Mouse (Mus musculus): ENCODE measurements around the gene Gm38392. TPM values are rescaled to one million over a fixed set of nuclear protein-coding genes. Genes with fewer than 3 reads are reported as not detected.

The Gm38392 gene
- polyA plus RNA-seq, 1 experiment: not detected

GRCm38 (mm10) chr3:88210121-88210520, 76.9 kb downstream of the Gm38392 start:
- TF ChIP-seq POLR2A (IDR thresholded peaks at IDR 0.05; ENCODE audit: borderline replicate concordance, control insufficient read depth, low read depth, low read length) (no peak), CTCF (IDR thresholded peaks at IDR 0.05; ENCODE audit: control insufficient read depth, insufficient read depth, low read length) (no peak)
- WGBS: 31% methylated on average over 2 of the region's 2 CpGs
- no peak overlapping the region for H3K27ac ChIP-seq (ENCODE audit: control insufficient read depth, insufficient read depth, low read depth, low read length, poor library complexity)
- no peaks in the 10 kb centered on the region; the same call in 1 of the 2 replicates for H3K4me1 ChIP-seq (ENCODE audit: control insufficient read depth, insufficient read depth, low read length)
- no peak overlapping the region for H3K4me3 ChIP-seq (replicated peaks; ENCODE audit: control insufficient read depth, low read depth, low read length)

DNA sequence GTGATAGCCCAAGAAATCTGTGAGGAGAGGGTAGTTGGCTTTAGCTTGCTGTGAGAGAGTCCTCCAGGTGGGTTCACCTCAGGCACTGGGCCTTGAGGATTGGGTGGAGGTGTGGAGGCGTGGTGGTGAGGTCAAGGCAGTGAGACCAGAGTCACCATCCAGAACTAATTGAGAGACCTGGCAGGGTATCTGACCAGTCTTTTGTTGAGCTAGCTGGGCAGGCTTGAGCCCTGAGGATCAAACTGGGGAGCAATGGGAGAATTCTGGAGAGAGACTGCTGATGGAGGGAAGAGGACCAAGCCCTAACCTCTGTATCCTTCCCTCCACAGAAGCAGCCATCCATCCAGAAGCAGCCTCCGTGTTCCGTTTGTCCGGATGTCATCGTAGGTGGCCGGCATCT, 77.7 kb downstream of the Gm38392 start:
- Histone ChIP-seq H3K4me1 (ENCODE audit: control insufficient read depth, insufficient read depth, low read length) (no peaks in the 10 kb centered on the region), H3K27ac (ENCODE audit: control insufficient read depth, insufficient read depth, low read depth, low read length, poor library complexity) (no peak overlapping the region), H3K4me3 (replicated peaks; ENCODE audit: control insufficient read depth, low read depth, low read length) (no peak overlapping the region)
- WGBS: 5% methylated on average over 6 of the region's 6 CpGs
- TF ChIP-seq CTCF (IDR thresholded peaks at IDR 0.05; ENCODE audit: control insufficient read depth, insufficient read depth, low read length): no peak
- TF ChIP-seq POLR2A (IDR thresholded peaks at IDR 0.05; ENCODE audit: borderline replicate concordance, control insufficient read depth, low read depth, low read length): no peak

DNA sequence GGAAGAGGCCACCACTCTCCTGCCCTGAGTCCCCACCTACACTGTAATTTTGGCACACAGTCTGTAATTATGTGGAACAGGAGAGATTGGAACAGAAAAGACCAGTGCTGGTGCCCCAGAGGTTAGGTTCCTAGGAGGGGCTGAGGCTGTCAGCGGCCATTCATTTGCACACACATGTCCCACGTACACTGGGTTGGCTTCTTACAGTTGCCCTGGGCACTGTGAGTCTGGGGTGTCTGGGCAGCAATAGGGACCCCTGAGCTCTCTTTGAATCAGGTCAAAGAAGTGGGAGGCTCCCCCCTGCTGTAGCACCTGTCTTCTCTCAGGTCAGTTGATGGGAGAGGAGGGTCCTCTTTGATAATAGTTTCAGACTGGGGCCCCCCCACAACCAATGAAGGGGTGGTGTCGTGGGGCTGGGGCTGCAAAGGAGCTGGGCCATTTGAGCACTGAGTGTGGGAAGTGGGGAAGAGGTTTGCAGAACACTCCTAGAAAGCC, 78.7 kb downstream of the Gm38392 start:
- no peak overlapping the region for H3K27ac ChIP-seq (ENCODE audit: control insufficient read depth, insufficient read depth, low read depth, low read length, poor library complexity)
- no peaks in the 10 kb centered on the region for H3K4me1 ChIP-seq (ENCODE audit: control insufficient read depth, insufficient read depth, low read length)
- WGBS: 26% methylated on average over 3 of the region's 3 CpGs
- H3K4me3 ChIP-seq (replicated peaks; ENCODE audit: control insufficient read depth, low read depth, low read length): no peak overlapping the region
- TF ChIP-seq CTCF (IDR thresholded peaks at IDR 0.05; ENCODE audit: control insufficient read depth, insufficient read depth, low read length) (no peak), POLR2A (IDR thresholded peaks at IDR 0.05; ENCODE audit: borderline replicate concordance, control insufficient read depth, low read depth, low read length) (no peak)

DNA sequence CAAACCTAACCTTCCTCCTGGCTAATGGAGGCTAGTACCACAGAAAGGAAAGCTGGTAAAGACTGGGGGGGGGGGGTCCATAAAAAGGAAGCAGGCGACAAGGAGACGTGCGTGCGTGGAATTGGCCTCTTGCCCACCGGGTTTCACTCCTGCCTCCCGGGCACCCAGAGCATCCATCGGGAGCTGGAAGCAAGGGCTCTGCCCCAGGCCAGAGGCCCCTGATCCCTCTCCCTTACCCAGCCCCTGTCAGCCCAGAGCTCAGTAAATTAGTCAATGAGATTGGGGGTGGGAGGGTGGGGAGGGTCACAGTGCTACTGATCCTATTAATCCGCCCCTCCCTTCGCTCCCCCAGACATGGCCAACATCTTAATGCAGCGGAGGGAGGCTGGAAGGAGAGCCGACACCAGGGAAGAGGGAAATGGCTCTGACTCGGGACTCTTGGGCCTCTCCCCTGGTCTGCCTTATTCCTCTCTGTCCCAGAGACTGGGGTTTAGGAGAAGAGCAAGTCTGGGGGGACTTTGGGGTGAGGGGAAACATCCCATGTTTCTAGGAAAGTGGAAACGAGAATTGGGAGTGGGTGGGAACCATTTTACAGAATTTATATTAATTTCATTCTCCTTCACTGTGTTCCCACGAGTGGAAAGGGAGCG, 79.4 kb downstream of the Gm38392 start:
- 11% methylated on average over 15 of the region's 15 CpGs for WGBS
- Histone ChIP-seq H3K27ac (ENCODE audit: control insufficient read depth, insufficient read depth, low read depth, low read length, poor library complexity) (no peak overlapping the region), H3K4me1 (ENCODE audit: control insufficient read depth, insufficient read depth, low read length) (no peaks in the 10 kb centered on the region), H3K4me3 (replicated peaks; ENCODE audit: control insufficient read depth, low read depth, low read length) (no peak overlapping the region)
- no peak for TF ChIP-seq CTCF (IDR thresholded peaks at IDR 0.05; ENCODE audit: control insufficient read depth, insufficient read depth, low read length)
- no peak for TF ChIP-seq POLR2A (IDR thresholded peaks at IDR 0.05; ENCODE audit: borderline replicate concordance, control insufficient read depth, low read depth, low read length)

DNA sequence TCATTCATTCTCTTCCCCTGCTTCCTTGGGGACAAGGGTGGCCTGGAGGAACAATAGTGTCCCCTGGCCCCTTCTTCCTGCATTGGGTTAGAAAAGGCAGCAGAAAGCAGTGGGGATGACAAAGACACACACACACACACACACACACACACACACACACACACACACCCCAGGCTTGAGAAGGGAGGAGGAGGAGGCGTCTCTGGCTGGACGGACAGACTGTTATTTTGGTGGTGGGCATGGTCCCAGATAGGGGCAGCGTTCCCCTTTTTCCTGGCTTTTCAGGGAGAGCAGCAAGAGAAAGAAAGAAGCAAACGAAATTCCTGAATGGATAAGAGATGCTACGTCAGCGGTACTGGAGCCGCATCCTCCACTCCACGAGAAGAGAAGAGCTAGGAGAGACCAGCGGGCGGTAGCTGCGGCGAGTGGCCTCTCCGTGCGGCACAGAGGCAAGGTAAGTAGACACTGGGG, 80.1 kb downstream of the Gm38392 start:
- 11% methylated on average over 14 of the region's 14 CpGs for WGBS
- TF ChIP-seq CTCF (IDR thresholded peaks at IDR 0.05; ENCODE audit: control insufficient read depth, insufficient read depth, low read length): no peak
- TF ChIP-seq POLR2A (IDR thresholded peaks at IDR 0.05; ENCODE audit: borderline replicate concordance, control insufficient read depth, low read depth, low read length): no peak
- H3K27ac ChIP-seq (ENCODE audit: control insufficient read depth, insufficient read depth, low read depth, low read length, poor library complexity): no peak overlapping the region

DNA sequence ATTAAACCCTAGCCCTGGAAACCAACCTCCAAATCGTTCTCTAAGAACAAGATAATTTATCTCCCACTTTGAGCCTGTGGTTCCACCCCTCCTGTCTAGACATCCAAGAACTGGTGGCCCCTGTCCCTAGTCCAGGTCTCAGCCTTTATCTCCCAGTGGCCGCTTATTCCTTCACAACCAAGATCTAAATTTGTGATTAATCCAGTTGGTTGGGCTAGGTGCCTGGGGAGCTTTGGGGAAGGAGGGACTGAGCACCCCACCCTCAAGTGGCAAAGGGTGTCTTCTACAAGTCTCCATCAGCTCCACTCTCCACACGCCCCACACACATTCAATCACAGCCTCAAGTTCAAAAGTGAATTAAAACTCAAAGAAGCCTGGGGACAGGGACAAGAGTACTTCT, 80.5 kb downstream of the Gm38392 start:
- WGBS: 14% methylated on average over 3 of the region's 3 CpGs

More for the DNA sequence above, 80.1 kb downstream of the Gm38392 start:
- Histone ChIP-seq H3K4me3 (replicated peaks; ENCODE audit: control insufficient read depth, low read depth, low read length) (no peak overlapping the region), H3K4me1 (ENCODE audit: control insufficient read depth, insufficient read depth, low read length) (no peaks in the 10 kb centered on the region)

GRCm38 (mm10) chr3:88205563-88206491, 81.2 kb downstream of the Gm38392 start:
- 14% methylated on average over 8 of the region's 8 CpGs for WGBS
- Histone ChIP-seq H3K4me1 (ENCODE audit: control insufficient read depth, insufficient read depth, low read length) (no peaks in the 10 kb centered on the region), H3K27ac (ENCODE audit: control insufficient read depth, insufficient read depth, low read depth, low read length, poor library complexity) (no peak overlapping the region), H3K4me3 (replicated peaks; ENCODE audit: control insufficient read depth, low read depth, low read length) (no peak overlapping the region)
- TF ChIP-seq POLR2A (IDR thresholded peaks at IDR 0.05; ENCODE audit: borderline replicate concordance, control insufficient read depth, low read depth, low read length) (no peak), CTCF (IDR thresholded peaks at IDR 0.05; ENCODE audit: control insufficient read depth, insufficient read depth, low read length) (no peak)

More for the DNA sequence above, 80.5 kb downstream of the Gm38392 start:
- no peak for TF ChIP-seq POLR2A (IDR thresholded peaks at IDR 0.05; ENCODE audit: borderline replicate concordance, control insufficient read depth, low read depth, low read length)
- TF ChIP-seq CTCF (IDR thresholded peaks at IDR 0.05; ENCODE audit: control insufficient read depth, insufficient read depth, low read length): no peak
- Histone ChIP-seq H3K4me1 (ENCODE audit: control insufficient read depth, insufficient read depth, low read length) (no peaks in the 10 kb centered on the region), H3K4me3 (replicated peaks; ENCODE audit: control insufficient read depth, low read depth, low read length) (no peak overlapping the region), H3K27ac (ENCODE audit: control insufficient read depth, insufficient read depth, low read depth, low read length, poor library complexity) (no peak overlapping the region)

DNA sequence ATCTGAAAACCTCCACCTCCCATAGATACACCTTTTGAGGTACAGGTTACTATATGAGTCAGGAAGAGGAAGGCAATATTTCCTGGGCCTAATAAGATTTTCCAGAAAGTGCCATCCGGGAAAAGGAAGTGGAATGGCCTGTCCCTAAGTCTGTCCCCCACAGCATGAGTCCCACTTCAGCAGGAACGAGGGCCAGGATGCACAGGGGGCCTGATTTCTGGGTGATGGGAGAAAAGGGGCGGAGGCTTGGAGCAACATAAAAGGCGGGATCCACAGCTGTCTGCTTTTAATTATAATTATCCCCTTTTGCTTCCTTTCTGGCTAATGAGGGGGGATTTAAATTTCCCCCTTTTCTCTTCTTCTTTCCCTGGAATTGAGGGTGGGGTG, 81.8 kb downstream of the Gm38392 start:
- Histone ChIP-seq H3K4me3 (replicated peaks; ENCODE audit: control insufficient read depth, low read depth, low read length) (no peak overlapping the region), H3K27ac (ENCODE audit: control insufficient read depth, insufficient read depth, low read depth, low read length, poor library complexity) (no peak overlapping the region), H3K4me1 (ENCODE audit: control insufficient read depth, insufficient read depth, low read length) (no peaks in the 10 kb centered on the region)
- 24% methylated on average over 4 of the region's 4 CpGs for WGBS
- TF ChIP-seq POLR2A (IDR thresholded peaks at IDR 0.05; ENCODE audit: borderline replicate concordance, control insufficient read depth, low read depth, low read length) (no peak), CTCF (IDR thresholded peaks at IDR 0.05; ENCODE audit: control insufficient read depth, insufficient read depth, low read length) (no peak)

Data from bone marrow, adult 2 months (tissue).